Mouse (Mus musculus): ENCODE results near the gene Akt1s1.

The Akt1s1 gene

GRCm38 (mm10) chr7:44848561-44849415 lies at the start of gene Akt1s1, which contains the start of gene Tbc1d17:
Gene Akt1s1 (plus strand): TSS chr7:44848991.
Gene Tbc1d17 (minus strand): TSS chr7:44849079.
- DNase-seq (ENCODE audit: low spot score) = peak; percentile 98

GRCm38 (mm10) chr7:44808927-44809326 lies 39.9 kb upstream of the Akt1s1 start:
- no peak for DNase-seq (ENCODE audit: low spot score)

- no peak for DNase-seq (ENCODE audit: low spot score)
These were observed 39.3 kb upstream of the Akt1s1 start for GRCm38 (mm10) chr7:44809466-44809865.

GRCm38 (mm10) chr7:44810365-44810764 lies 38.4 kb upstream of the Akt1s1 start:
- DNase-seq (ENCODE audit: low spot score) = no peak

GRCm38 (mm10) chr7:44810819-44811557 lies 37.8 kb upstream of the Akt1s1 start:
- no peak for DNase-seq (ENCODE audit: low spot score)

GRCm38 (mm10) chr7:44812651-44813325 lies 36.0 kb upstream of the Akt1s1 start:
- no peak for DNase-seq (ENCODE audit: low spot score)

- DNase-seq (ENCODE audit: low spot score) = no peak
These were observed 34.8 kb upstream of the Akt1s1 start for GRCm38 (mm10) chr7:44813985-44814384.

GRCm38 (mm10) chr7:44814423-44814822 lies 34.4 kb upstream of the Akt1s1 start:
- DNase-seq (ENCODE audit: low spot score) = no peak

- DNase-seq (ENCODE audit: low spot score) = peak; percentile 13
These were observed 33.7 kb upstream of the Akt1s1 start for GRCm38 (mm10) chr7:44814952-44815553.

- DNase-seq (ENCODE audit: low spot score) = peak; percentile 100
These were observed 32.9 kb upstream of the Akt1s1 start, which contains the start of the genes Nup62 and Il4i1 for GRCm38 (mm10) chr7:44815721-44816469. Gene Nup62 (plus strand): TSS chr7:44816088. Gene Il4i1 (plus strand): TSS chr7:44816387.

GRCm38 (mm10) chr7:44816470-44817021 lies 32.2 kb upstream of the Akt1s1 start, which contains the start of gene Atf5:
Gene Atf5 (minus strand): TSS chr7:44816658.
- DNase-seq (ENCODE audit: low spot score) = peak; percentile 67

- DNase-seq (ENCODE audit: low spot score) = no peak
These were observed 31.4 kb upstream of the Akt1s1 start for GRCm38 (mm10) chr7:44817441-44817840.

- no peak for DNase-seq (ENCODE audit: low spot score)
These were observed 30.6 kb upstream of the Akt1s1 start for GRCm38 (mm10) chr7:44818164-44818563.

GRCm38 (mm10) chr7:44818751-44819235 lies 30.0 kb upstream of the Akt1s1 start:
- no peak for DNase-seq (ENCODE audit: low spot score)

GRCm38 (mm10) chr7:44819391-44819790 lies 29.4 kb upstream of the Akt1s1 start:
- DNase-seq (ENCODE audit: low spot score) = no peak

GRCm38 (mm10) chr7:44819863-44820262 lies 28.9 kb upstream of the Akt1s1 start:
- no peak for DNase-seq (ENCODE audit: low spot score)

GRCm38 (mm10) chr7:44820525-44820924 lies 28.3 kb upstream of the Akt1s1 start:
- DNase-seq (ENCODE audit: low spot score) = no peak

- DNase-seq (ENCODE audit: low spot score) = no peak
These were observed 26.9 kb upstream of the Akt1s1 start for GRCm38 (mm10) chr7:44821666-44822448.

- DNase-seq (ENCODE audit: low spot score) = peak; percentile 35
These were observed 25.4 kb upstream of the Akt1s1 start for GRCm38 (mm10) chr7:44823409-44823808.

GRCm38 (mm10) chr7:44824872-44825271 lies 23.9 kb upstream of the Akt1s1 start:
- peak; percentile 84 for DNase-seq (ENCODE audit: low spot score)
